Mouse (Mus musculus) thymus, adult 2 months (tissue): ENCODE data around the gene Il9r. TPM values are rescaled to one million over a fixed set of nuclear protein-coding genes. Genes with fewer than 3 reads are reported as not detected.

Experiments used
- DNase-seq: peaks from one replicate; pipeline ENCODE4 v3.0.0; 2021
- H3K27ac ChIP-seq: fragments of 200-500 bp; 2 replicates; pipeline ENCODE4 v1.5.1; 2012; ENCODE audit warnings: low read length, control low read depth; ENCODE audit not compliant: control insufficient read depth, insufficient read depth
- H3K27me3 ChIP-seq: fragments of 200-500 bp; 2 replicates; pipeline ENCODE4 v1.6.1; 2012; ENCODE audit warnings: mild to moderate bottlenecking, low read length, moderate library complexity, mixed read lengths; ENCODE audit not compliant: control insufficient read depth, insufficient read depth
- H3K36me3 ChIP-seq: fragments of 200-500 bp; 2 replicates; pipeline ENCODE4 v1.6.1; 2012; ENCODE audit warnings: mild to moderate bottlenecking, low read length, moderate library complexity; ENCODE audit not compliant: control insufficient read depth, insufficient read depth
- H3K4me1 ChIP-seq: fragments of 200-500 bp; replicated peaks from 2 replicates; pipeline ENCODE4 v1.6.1; 2012; ENCODE audit warnings: low read length; ENCODE audit not compliant: control insufficient read depth, insufficient read depth
- H3K4me3 ChIP-seq: fragments of 200-500 bp; 2 replicates; pipeline ENCODE4 v1.5.1; 2012; ENCODE audit warnings: mild to moderate bottlenecking, low read length, control low read depth, moderate library complexity; ENCODE audit not compliant: control insufficient read depth, insufficient read depth
- CTCF ChIP-seq: fragments of 200-500 bp; IDR thresholded peaks from 2 replicates; pipeline ENCODE4 v1.5.1; 2012; ENCODE audit warnings: mild to moderate bottlenecking, control low read depth, low read length, moderate library complexity, borderline replicate concordance; ENCODE audit not compliant: control insufficient read depth, poor library complexity, insufficient read depth; ENCODE audit errors: extremely low read depth
- POLR2A ChIP-seq: fragments of 200-500 bp; IDR thresholded peaks from 2 replicates; pipeline ENCODE4 v1.6.1; 2012; ENCODE audit warnings: mild to moderate bottlenecking, low read length, control low read depth, moderate library complexity; ENCODE audit not compliant: control insufficient read depth, poor library complexity, insufficient read depth; ENCODE audit errors: extremely low read depth
- WGBS: fragments of 180-500 bp; shearing (Covaris S2); methylation state at CpG from one replicate; pipeline ENCODE4 v1.1.7; 2018; 5-methylcytosine and 5-hydroxymethylcytosine counted together
- polyA plus RNA-seq: library from polyadenylated mRNA; depleted of rRNA; stranded (reverse); fragments of >200 nt; gene quantifications from 2 replicates; pipeline ENCODE4 v1.2.3, GENCODE M21; 2012

Il9r gene
- polyA plus RNA-seq, 1 experiment = 16.4 TPM

DNA sequence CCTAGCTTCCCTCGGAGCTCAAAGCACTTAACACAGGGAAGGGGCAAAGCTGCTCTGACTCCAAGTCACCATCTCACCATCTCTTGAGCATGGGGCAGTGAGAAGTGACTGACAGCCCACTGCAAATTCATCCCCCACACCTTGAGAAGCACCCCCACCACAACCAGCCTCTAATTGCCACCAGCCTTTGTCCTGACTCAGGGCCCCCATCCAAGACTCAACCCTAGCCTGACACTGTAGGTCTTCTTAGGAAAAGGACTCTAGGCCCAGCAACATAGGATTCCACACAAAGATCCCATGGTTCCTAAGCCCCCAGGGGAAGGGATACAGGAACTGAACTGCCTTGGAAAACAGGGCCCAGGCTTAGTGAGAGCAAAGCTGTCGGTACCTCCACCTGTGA lies 36.1 kb upstream of the Il9r start:
- Histone ChIP-seq H3K27ac (no peak overlapping the region), H3K4me3 (no peak overlapping the region), H3K36me3 (peaks cover 18% of the 10 kb centered on the region; the same call in 1 of the 2 replicates), H3K27me3 (no peaks in the 10 kb centered on the region), H3K4me1 (no peaks in the 10 kb centered on the region; the same call in 1 of the 2 replicates)
- TF ChIP-seq POLR2A = no peak
- no peak for TF ChIP-seq CTCF
- WGBS = 97% methylated on average over 2 of the region's 2 CpGs
- DNase-seq = no peak

- Histone ChIP-seq H3K36me3 (peaks cover 18% of the 10 kb centered on the region; the same call in 1 of the 2 replicates), H3K27ac (no peak overlapping the region), H3K4me3 (no peak overlapping the region), H3K4me1 (no peaks in the 10 kb centered on the region; the same call in 1 of the 2 replicates), H3K27me3 (no peaks in the 10 kb centered on the region)
- 92% methylated on average over 3 of the region's 3 CpGs for WGBS
- no peak for DNase-seq
- TF ChIP-seq POLR2A = no peak
- no peak for TF ChIP-seq CTCF
These were observed 35.6 kb upstream of the Il9r start for GRCm38 (mm10) chr11:32235646-32236045.

- Histone ChIP-seq H3K36me3 (peaks cover 22% of the 10 kb centered on the region; the same call in 1 of the 2 replicates), H3K4me1 (no peaks in the 10 kb centered on the region; the same call in 1 of the 2 replicates), H3K27ac (no peak overlapping the region), H3K4me3 (no peak overlapping the region), H3K27me3 (no peaks in the 10 kb centered on the region)
- DNase-seq = no peak
- TF ChIP-seq POLR2A (no peak), CTCF (no peak)
- WGBS = 97% methylated on average over 6 of the region's 6 CpGs
These were observed 34.9 kb upstream of the Il9r start for GRCm38 (mm10) chr11:32234816-32235485.

DNA sequence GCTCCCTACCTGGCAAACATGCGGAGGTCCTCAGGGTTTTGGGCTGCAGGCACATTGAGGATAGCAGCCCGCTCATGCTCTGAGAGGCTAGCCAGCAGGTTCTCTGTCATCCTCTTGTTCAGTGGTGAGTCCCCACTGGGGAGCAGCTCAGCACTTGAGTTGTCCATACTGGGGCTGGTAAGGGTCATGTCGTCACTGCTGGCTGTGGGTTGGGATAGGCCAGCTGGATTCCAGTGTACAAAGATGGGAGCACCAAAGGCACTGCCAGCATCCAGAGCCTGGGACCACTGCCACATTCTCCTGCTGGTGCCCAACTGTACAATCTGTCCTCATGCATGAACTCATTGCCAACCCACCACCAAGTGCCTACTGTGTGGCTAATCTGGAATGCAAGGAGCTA lies 33.8 kb upstream of the Il9r start:
- H3K4me1 ChIP-seq = no peaks in the 10 kb centered on the region; the same call in 1 of the 2 replicates
- no peak overlapping the region for H3K27ac ChIP-seq
- no peak overlapping the region for H3K4me3 ChIP-seq
- 100% methylated on average over 3 of the region's 3 CpGs for WGBS
- H3K36me3 ChIP-seq = peaks cover 22% of the 10 kb centered on the region; the same call in 1 of the 2 replicates
- TF ChIP-seq CTCF (no peak), POLR2A (no peak)
- no peaks in the 10 kb centered on the region for H3K27me3 ChIP-seq
- DNase-seq = no peak

DNA sequence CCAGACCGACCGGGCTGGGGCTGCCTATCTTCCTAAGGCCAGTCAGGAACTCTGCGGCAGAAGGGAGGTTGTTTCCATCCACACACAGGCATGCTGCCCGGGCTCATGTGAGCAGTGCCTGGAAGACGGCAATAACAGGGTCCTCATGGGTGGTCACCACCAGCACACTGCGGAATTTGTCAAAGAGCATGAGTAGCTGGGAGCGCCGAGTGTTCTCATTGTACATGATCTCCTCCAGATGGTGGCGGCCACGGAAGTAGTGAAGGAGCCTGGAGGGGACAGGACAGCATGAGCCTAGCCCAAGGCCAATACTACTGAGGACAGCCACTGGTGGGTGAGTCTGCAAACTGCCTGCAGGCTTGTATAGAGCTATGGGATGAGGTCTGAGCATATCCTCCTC lies 32.8 kb upstream of the Il9r start:
- DNase-seq = no peak
- H3K27me3 ChIP-seq = no peaks in the 10 kb centered on the region

DNA sequence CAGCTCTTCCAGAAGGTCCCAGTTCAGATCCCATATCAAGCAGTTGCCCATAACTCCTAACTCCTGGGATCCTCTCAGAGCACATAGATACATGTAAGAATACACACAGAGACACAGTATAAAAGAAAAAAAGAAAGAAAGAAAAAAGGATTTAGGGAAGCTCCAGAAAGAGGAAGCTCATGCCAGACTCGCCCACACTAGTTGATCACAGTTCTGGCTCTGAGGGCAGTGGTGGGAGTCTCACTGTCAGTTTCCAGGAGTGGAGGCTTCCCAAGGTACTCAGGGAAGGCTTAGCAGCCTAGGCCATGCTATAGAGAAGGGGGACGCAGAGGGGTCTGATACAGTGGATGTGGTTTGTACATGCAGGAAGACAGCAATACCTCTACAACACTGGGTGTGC lies 31.0 kb upstream of the Il9r start:
- 77% methylated on average over 2 of the region's 2 CpGs for WGBS
- peaks cover 22% of the 10 kb centered on the region; the same call in 1 of the 2 replicates for H3K36me3 ChIP-seq
- TF ChIP-seq POLR2A = no peak
- no peak for TF ChIP-seq CTCF
- no peak overlapping the region for H3K27ac ChIP-seq
- H3K4me1 ChIP-seq = peaks cover 6% of the 10 kb centered on the region
- H3K27me3 ChIP-seq = no peaks in the 10 kb centered on the region
- no peak for DNase-seq
- no peak overlapping the region for H3K4me3 ChIP-seq

More for the DNA sequence above, 32.8 kb upstream of the Il9r start:
- no peak overlapping the region for H3K27ac ChIP-seq
- TF ChIP-seq POLR2A = no peak
- no peak for TF ChIP-seq CTCF
- peaks cover 22% of the 10 kb centered on the region; the same call in 1 of the 2 replicates for H3K36me3 ChIP-seq
- H3K4me3 ChIP-seq = no peak overlapping the region
- no peaks in the 10 kb centered on the region; the same call in 1 of the 2 replicates for H3K4me1 ChIP-seq
- 97% methylated on average over 10 of the region's 10 CpGs for WGBS
